10 mouse cellular contexts compared by ENCODE assay signal in genomic region chr10:76530922-76531321, GRCm38 (mm10). TPM values are rescaled to one million over a fixed set of nuclear protein-coding genes. Genes with fewer than 3 reads are reported as not detected.
DNase-seq lines count a peak whose midpoint lies in the region; ATAC-seq and TF ChIP-seq lines count a peak whose summit lies in the region.
"Had no signal": no experiment of that assay in that cellular context is flagged by ENCODE, and none has a peak within 500 bp of the region (broad histone marks: within the 10 kb centered on the region; RNA-seq: fewer than 3 reads in every experiment).

No protein-coding gene starts in this region.

- peak overlapping the region; percentile 77 for H3K4me3 ChIP-seq in heart, embryonic 15.5 days
- peak overlapping the region; percentile 60 for H3K4me3 ChIP-seq in bone marrow, adult 2 months (replicated peaks; ENCODE audit: control insufficient read depth, low read depth, low read length)
- peak overlapping the region; percentile 90 for H3K4me3 ChIP-seq in hindbrain, embryonic 15.5 days
- H3K4me3 ChIP-seq in midbrain, embryonic 13.5 days (replicated peaks) = peak overlapping the region; percentile 79

- H3K9me3 ChIP-seq in heart, embryonic 15.5 days (replicated peaks) = no peaks in the 10 kb centered on the region
- no peaks in the 10 kb centered on the region for H3K9me3 ChIP-seq in hindbrain, embryonic 15.5 days
- no peaks in the 10 kb centered on the region for H3K9me3 ChIP-seq in midbrain, embryonic 13.5 days

- intact Hi-C loops in heart, postnatal 25 days (cut with DNase I) = no loop called here
- intact Hi-C loops in gastrocnemius, postnatal 36 days (cut with DNase I) = no loop called here

- peak overlapping the region; percentile 75 for H3K27ac ChIP-seq in heart, embryonic 15.5 days
- H3K27ac ChIP-seq in bone marrow, adult 2 months (ENCODE audit: control insufficient read depth, insufficient read depth, low read depth, low read length, poor library complexity) = no peak overlapping the region
- H3K27ac ChIP-seq in hindbrain, embryonic 15.5 days (replicated peaks) = peak overlapping the region; percentile 87
- H3K27ac ChIP-seq in midbrain, embryonic 13.5 days = peak overlapping the region; percentile 52

- H3K36me3 ChIP-seq in heart, embryonic 15.5 days = peaks cover 2% of the 10 kb centered on the region; the same call in 1 of the 2 replicates
- peaks cover 20% of the 10 kb centered on the region for H3K36me3 ChIP-seq in hindbrain, embryonic 15.5 days
- H3K36me3 ChIP-seq in midbrain, embryonic 13.5 days = peaks cover 27% of the 10 kb centered on the region

- no peak for ATAC-seq in heart, embryonic 15.5 days (replicated peaks; ENCODE audit: insufficient number of reproducible peaks, insufficient read depth, low FRiP score, low read depth)
- no peak for ATAC-seq in hindbrain, embryonic 15.5 days (ENCODE audit: low FRiP score, low read depth)
- ATAC-seq in midbrain, embryonic 13.5 days = no peak

- no peak for TF ChIP-seq POLR2A in bone marrow, adult 2 months (IDR thresholded peaks at IDR 0.05; ENCODE audit: borderline replicate concordance, control insufficient read depth, low read depth, low read length)

- no peaks in the 10 kb centered on the region for H3K27me3 ChIP-seq in heart, embryonic 15.5 days
- no peaks in the 10 kb centered on the region for H3K27me3 ChIP-seq in hindbrain, embryonic 15.5 days
- H3K27me3 ChIP-seq in midbrain, embryonic 13.5 days = no peaks in the 10 kb centered on the region

- under 1% methylated on average over 11 of the region's 11 CpGs for WGBS in heart, embryonic 15.5 days
- 1% methylated on average over 11 of the region's 11 CpGs for WGBS in bone marrow, adult 2 months
- WGBS in hindbrain, embryonic 15.5 days = 3% methylated on average over 11 of the region's 11 CpGs
- WGBS in midbrain, embryonic 13.5 days = 2% methylated on average over 11 of the region's 11 CpGs

- peak overlapping the region; percentile 47 for H3K9ac ChIP-seq in heart, embryonic 15.5 days
- H3K9ac ChIP-seq in hindbrain, embryonic 15.5 days = peak overlapping the region; percentile 43
- H3K9ac ChIP-seq in midbrain, embryonic 13.5 days (replicated peaks) = peak overlapping the region; percentile 57

- no peak for TF ChIP-seq CTCF in bone marrow, adult 2 months (IDR thresholded peaks at IDR 0.05; ENCODE audit: control insufficient read depth, insufficient read depth, low read length)

- no peak for DNase-seq in heart, postnatal 25 days (ENCODE audit: low spot score)
- no peak for DNase-seq in adrenal gland, postnatal 4 days (ENCODE audit: low spot score in 2 of 2)
- DNase-seq in gastrocnemius, postnatal 36 days = no peak
- no peak for DNase-seq in cerebellum, postnatal 14 days

- H3K4me2 ChIP-seq in heart, embryonic 15.5 days = peak overlapping the region; percentile 96
- H3K4me2 ChIP-seq in hindbrain, embryonic 15.5 days = peak overlapping the region; percentile 79
- H3K4me2 ChIP-seq in midbrain, embryonic 13.5 days (replicated peaks) = peak overlapping the region; percentile 86

- H3K4me1 ChIP-seq in heart, embryonic 15.5 days (replicated peaks) = peaks cover 19% of the 10 kb centered on the region
- no peaks in the 10 kb centered on the region; the same call in 1 of the 2 replicates for H3K4me1 ChIP-seq in bone marrow, adult 2 months (ENCODE audit: control insufficient read depth, insufficient read depth, low read length)
- peaks cover 40% of the 10 kb centered on the region for H3K4me1 ChIP-seq in hindbrain, embryonic 15.5 days (replicated peaks)
- peaks cover 34% of the 10 kb centered on the region for H3K4me1 ChIP-seq in midbrain, embryonic 13.5 days (replicated peaks)

RNA-seq across cellular contexts. Expression of gene Lss, which starts 0.5 kb away (rescaled TPM):
- 8.3 and 9.6 TPM in 2 replicates for polyA plus RNA-seq in heart, embryonic 15.5 days (2015; fragmentation: Nextera tagmentation; extraction: Ambion mirVana)
- total RNA-seq in heart, postnatal 25 days (2021) = 1 to 10 TPM; 7.3 to 7.4 TPM
- 1.4 and 4.6 TPM in 2 replicates for polyA plus RNA-seq in bone marrow, adult 2 months (2011; ENCODE audit: insufficient read depth, insufficient read length, low replicate concordance, missing spikeins)
- 37.0 and 39.8 TPM in 2 replicates for polyA plus RNA-seq in hindbrain, embryonic 15.5 days (2015; fragmentation: Nextera tagmentation; extraction: Ambion mirVana)
- polyA plus RNA-seq in midbrain, embryonic 13.5 days (2015; fragmentation: Nextera tagmentation; extraction: Ambion mirVana) = 45.2 and 45.5 TPM in 2 replicates
- 10 to 100 TPM; 20.8 to 26.6 TPM for total RNA-seq in adrenal gland, postnatal 4 days (2021)
- 1 to 10 TPM; 5.0 to 8.1 TPM for total RNA-seq in gastrocnemius, postnatal 36 days (2021)

RNA-seq across cellular contexts. Expression of gene Spatc1l, which starts 31.1 kb away (rescaled TPM):
- polyA plus RNA-seq in heart, embryonic 15.5 days (2015; fragmentation: Nextera tagmentation; extraction: Ambion mirVana) = not detected in 2 replicates
- total RNA-seq in heart, postnatal 25 days (2021) = not detected
- polyA plus RNA-seq in bone marrow, adult 2 months (2011; ENCODE audit: insufficient read depth, insufficient read length, low replicate concordance, missing spikeins) = not detected in 2 replicates
- polyA plus RNA-seq in hindbrain, embryonic 15.5 days (2015; fragmentation: Nextera tagmentation; extraction: Ambion mirVana) = 0.14 TPM in 1 of 2 replicates, not detected in the other
- not detected in 2 replicates for polyA plus RNA-seq in midbrain, embryonic 13.5 days (2015; fragmentation: Nextera tagmentation; extraction: Ambion mirVana)
- not detected for total RNA-seq in adrenal gland, postnatal 4 days (2021)
- total RNA-seq in gastrocnemius, postnatal 36 days (2021) = not detected
- total RNA-seq: left cerebral cortex, postnatal 14 days had no signal
- polyA plus RNA-seq: Patski had no signal

RNA-seq across cellular contexts. Expression of gene Ftcd, which starts 44.5 kb away (rescaled TPM):
- 3.3 and 3.5 TPM in 2 replicates for polyA plus RNA-seq in heart, embryonic 15.5 days (2015; fragmentation: Nextera tagmentation; extraction: Ambion mirVana)
- total RNA-seq in heart, postnatal 25 days (2021) = not detected
- 1.1 and 1.4 TPM in 2 replicates for polyA plus RNA-seq in bone marrow, adult 2 months (2011; ENCODE audit: insufficient read depth, insufficient read length, low replicate concordance, missing spikeins)
- not detected in 2 replicates for polyA plus RNA-seq in hindbrain, embryonic 15.5 days (2015; fragmentation: Nextera tagmentation; extraction: Ambion mirVana)
- polyA plus RNA-seq in midbrain, embryonic 13.5 days (2015; fragmentation: Nextera tagmentation; extraction: Ambion mirVana) = 0.15 TPM in 1 of 2 replicates, not detected in the other
- 10 to 100 TPM in 1 of 2 experiments, under 1 TPM in 1; 0.62 to 16.4 TPM for total RNA-seq in adrenal gland, postnatal 4 days (2021)
- total RNA-seq in gastrocnemius, postnatal 36 days (2021) = not detected
- total RNA-seq: left cerebral cortex, postnatal 14 days had no signal
